Mouse (Mus musculus): ENCODE results near the gene Mrpl9. TPM values are rescaled to one million over a fixed set of nuclear protein-coding genes. Genes with fewer than 3 reads are reported as not detected.
A peak's percentile ranks its signal among the peaks of the same experiment; 100 is the strongest.

The Mrpl9 gene
- 63.2 and 63.9 TPM in 2 replicates for polyA plus RNA-seq (2016; fragmentation: Nextera tagmentation; extraction: Ambion mirVana)

- Histone ChIP-seq H3K9ac (peak within 1 kb of the TSS; percentile 94), H3K9me3 (no peaks in the 10 kb centered on the region), H3K27me3 (no peaks in the 10 kb centered on the region), H3K4me1 (peaks cover 15% of the 10 kb centered on the region), H3K27ac (peak within 1 kb of the TSS; percentile 74), H3K4me2 (peak within 1 kb of the TSS; percentile 93), H3K36me3 (replicated peaks) (peaks cover 36% of the 10 kb centered on the region), H3K4me3 (replicated peaks) (peak within 1 kb of the TSS; percentile 96)
- under 1% methylated on average over 38 of the region's 39 CpGs for WGBS
- peak; percentile 98 for ATAC-seq (ENCODE audit: low FRiP score)
Measured at GRCm38 (mm10) chr3:94442951-94443596, at the start of gene Mrpl9. Mrpl9 (plus strand) TSS chr3:94443318.

GRCm38 (mm10) chr3:94396336-94396735, 46.8 kb upstream of the Mrpl9 start:
- WGBS, result 71% methylated on average over 1 of the region's 1 CpGs

GRCm38 (mm10) chr3:94396851-94397250, 46.3 kb upstream of the Mrpl9 start:
- peaks cover 26% of the 10 kb centered on the region for H3K27me3 ChIP-seq
- H3K4me2 ChIP-seq, result no peak overlapping the region
- H3K36me3 ChIP-seq (replicated peaks), result no peaks in the 10 kb centered on the region
- no peaks in the 10 kb centered on the region for H3K9me3 ChIP-seq
- no peak overlapping the region for H3K27ac ChIP-seq
- H3K9ac ChIP-seq, result no peak overlapping the region
- H3K4me3 ChIP-seq (replicated peaks), result no peak overlapping the region
- H3K4me1 ChIP-seq, result peaks cover 17% of the 10 kb centered on the region
- ATAC-seq (ENCODE audit: low FRiP score), result no peak
- 88% methylated on average over 4 of the region's 4 CpGs for WGBS

More at GRCm38 (mm10) chr3:94396336-94396735, 46.8 kb upstream of the Mrpl9 start:
- H3K9me3 ChIP-seq, result no peaks in the 10 kb centered on the region
- no peak overlapping the region for H3K4me2 ChIP-seq
- ATAC-seq (ENCODE audit: low FRiP score), result no peak
- no peak overlapping the region for H3K9ac ChIP-seq
- peaks cover 26% of the 10 kb centered on the region for H3K27me3 ChIP-seq
- H3K27ac ChIP-seq, result no peak overlapping the region
- H3K36me3 ChIP-seq (replicated peaks), result no peaks in the 10 kb centered on the region
- peaks cover 17% of the 10 kb centered on the region for H3K4me1 ChIP-seq
- no peak overlapping the region for H3K4me3 ChIP-seq (replicated peaks)

GRCm38 (mm10) chr3:94398217-94398616, 44.9 kb upstream of the Mrpl9 start, which contains the start of gene Lingo4:
Lingo4 (plus strand) TSS chr3:94398517.
- no peak for ATAC-seq (ENCODE audit: low FRiP score)
- H3K9me3 ChIP-seq, result no peaks in the 10 kb centered on the region
- 74% methylated on average over 6 of the region's 6 CpGs for WGBS
- no peaks in the 10 kb centered on the region for H3K36me3 ChIP-seq (replicated peaks)
- peaks cover 17% of the 10 kb centered on the region for H3K4me1 ChIP-seq
- H3K27me3 ChIP-seq, result peaks cover 26% of the 10 kb centered on the region
- H3K27ac ChIP-seq, result no peak within 1 kb of the TSS
- H3K4me3 ChIP-seq (replicated peaks), result peak within 1 kb of the TSS; percentile 40
- H3K9ac ChIP-seq, result peak within 1 kb of the TSS; percentile 51
- peak within 1 kb of the TSS; percentile 64 for H3K4me2 ChIP-seq

GRCm38 (mm10) chr3:94398943-94399481, 44.1 kb upstream of the Mrpl9 start:
- H3K27me3 ChIP-seq, result peaks cover 26% of the 10 kb centered on the region
- H3K9me3 ChIP-seq, result no peaks in the 10 kb centered on the region
- no peak overlapping the region for H3K27ac ChIP-seq
- no peaks in the 10 kb centered on the region for H3K36me3 ChIP-seq (replicated peaks)
- peak overlapping the region; percentile 40 for H3K4me3 ChIP-seq (replicated peaks)
- peak overlapping the region; percentile 51 for H3K9ac ChIP-seq
- WGBS, result under 1% methylated on average over 20 of the region's 20 CpGs
- peak; percentile 68; the same call in 1 of the 2 replicates for ATAC-seq (ENCODE audit: low FRiP score)
- H3K4me2 ChIP-seq, result peak overlapping the region; percentile 64
- peaks cover 17% of the 10 kb centered on the region for H3K4me1 ChIP-seq

DNA sequence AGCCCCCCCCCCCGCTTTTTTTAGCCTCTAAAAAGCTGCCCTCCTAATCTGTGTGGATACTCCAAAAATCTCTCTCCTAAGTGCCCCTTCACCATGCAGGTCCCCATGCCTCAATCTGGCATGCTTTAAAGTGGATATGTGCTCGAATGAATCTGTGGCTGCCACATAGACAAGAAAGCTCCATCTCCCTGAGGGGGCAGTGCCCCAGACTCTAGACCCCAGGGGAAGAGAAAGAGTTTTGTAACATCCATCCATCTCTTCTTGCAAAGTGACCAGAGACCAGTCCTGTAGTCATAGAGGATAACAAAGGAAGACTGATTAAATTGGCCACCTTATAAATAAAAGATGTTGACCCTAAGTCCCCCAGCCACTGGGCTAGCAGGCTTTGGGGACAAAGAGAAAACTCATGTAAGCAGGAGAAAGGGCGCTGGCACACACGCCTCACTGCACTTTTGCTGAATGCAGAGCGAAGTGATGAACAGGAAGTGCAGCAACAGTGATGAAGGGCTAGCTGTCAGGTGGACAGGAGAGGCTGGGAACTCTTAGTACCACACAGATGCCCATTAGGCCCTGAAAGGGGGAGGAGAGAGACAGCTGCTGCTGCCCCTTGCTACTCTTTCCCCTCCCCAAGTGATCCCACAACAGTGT, 43.3 kb upstream of the Mrpl9 start:
- peak; percentile 42; the same call in 1 of the 2 replicates for ATAC-seq (ENCODE audit: low FRiP score)

GRCm38 (mm10) chr3:94402451-94402850, 40.7 kb upstream of the Mrpl9 start:
- no peak overlapping the region for H3K4me3 ChIP-seq (replicated peaks)
- H3K27ac ChIP-seq, result no peak overlapping the region
- ATAC-seq (ENCODE audit: low FRiP score), result no peak
- WGBS, result 76% methylated on average over 8 of the region's 8 CpGs
- H3K36me3 ChIP-seq (replicated peaks), result no peaks in the 10 kb centered on the region
- no peak overlapping the region for H3K4me2 ChIP-seq
- peaks cover 26% of the 10 kb centered on the region for H3K4me1 ChIP-seq
- H3K9ac ChIP-seq, result no peak overlapping the region
- no peaks in the 10 kb centered on the region for H3K9me3 ChIP-seq
- peaks cover 23% of the 10 kb centered on the region for H3K27me3 ChIP-seq

More for the DNA sequence above, 43.3 kb upstream of the Mrpl9 start:
- no peak overlapping the region for H3K27ac ChIP-seq
- peaks cover 23% of the 10 kb centered on the region for H3K4me1 ChIP-seq
- peak overlapping the region; percentile 40 for H3K4me3 ChIP-seq (replicated peaks)
- H3K27me3 ChIP-seq, result peaks cover 30% of the 10 kb centered on the region
- peak overlapping the region; percentile 64 for H3K4me2 ChIP-seq
- 21% methylated on average over 5 of the region's 5 CpGs for WGBS
- H3K9me3 ChIP-seq, result no peaks in the 10 kb centered on the region
- peak overlapping the region; percentile 51 for H3K9ac ChIP-seq
- H3K36me3 ChIP-seq (replicated peaks), result no peaks in the 10 kb centered on the region

GRCm38 (mm10) chr3:94404366-94405054, 38.6 kb upstream of the Mrpl9 start:
- 35% methylated on average over 7 of the region's 7 CpGs for WGBS
- H3K9me3 ChIP-seq, result no peaks in the 10 kb centered on the region
- H3K4me3 ChIP-seq (replicated peaks), result no peak overlapping the region
- H3K4me1 ChIP-seq, result peaks cover 17% of the 10 kb centered on the region
- peaks cover 15% of the 10 kb centered on the region; the same call in 1 of the 2 replicates for H3K27me3 ChIP-seq
- no peaks in the 10 kb centered on the region for H3K36me3 ChIP-seq (replicated peaks)
- H3K9ac ChIP-seq, result no peak overlapping the region
- no peak overlapping the region for H3K4me2 ChIP-seq
- no peak overlapping the region for H3K27ac ChIP-seq
- ATAC-seq (ENCODE audit: low FRiP score), result 0 out of 2 replicates have a peak, but pooled peaks have one; percentile 62

- WGBS, result 73% methylated on average over 4 of the region's 4 CpGs
- Histone ChIP-seq H3K4me2 (no peak overlapping the region), H3K4me1 (peaks cover 9% of the 10 kb centered on the region), H3K27ac (no peak overlapping the region), H3K36me3 (replicated peaks) (no peaks in the 10 kb centered on the region), H3K9ac (no peak overlapping the region), H3K4me3 (replicated peaks) (no peak overlapping the region), H3K9me3 (no peaks in the 10 kb centered on the region), H3K27me3 (peaks cover 8% of the 10 kb centered on the region; the same call in 1 of the 2 replicates)
- no peak for ATAC-seq (ENCODE audit: low FRiP score)
Measured at GRCm38 (mm10) chr3:94405561-94405960, 37.6 kb upstream of the Mrpl9 start.

DNA sequence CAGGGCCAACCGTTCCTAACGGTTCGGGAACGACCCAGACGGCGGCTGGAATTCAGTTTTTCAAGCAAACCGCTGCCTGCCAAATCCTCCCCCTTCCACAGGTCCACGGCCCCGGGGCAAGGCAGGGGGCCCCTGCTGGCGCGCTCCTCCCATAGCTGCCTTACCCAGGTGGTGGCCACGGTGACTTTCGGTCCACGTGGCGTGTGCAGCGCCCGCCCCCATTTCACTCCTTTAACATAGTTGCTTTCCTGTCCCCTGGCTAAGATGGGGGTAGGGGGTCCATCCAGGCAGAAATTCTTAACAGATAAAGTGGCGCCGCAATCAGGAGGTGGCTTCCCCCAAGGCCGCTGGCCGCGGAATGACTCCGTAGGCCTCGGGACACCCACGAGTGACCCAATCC, 30.6 kb upstream of the Mrpl9 start:
- peak overlapping the region; percentile 69 for H3K9ac ChIP-seq
- no peaks in the 10 kb centered on the region for H3K27me3 ChIP-seq
- WGBS, result 8% methylated on average over 25 of the region's 25 CpGs
- ATAC-seq (ENCODE audit: low FRiP score), result no peak; the same call in 1 of the 2 replicates
- H3K36me3 ChIP-seq (replicated peaks), result no peaks in the 10 kb centered on the region
- H3K4me3 ChIP-seq (replicated peaks), result peak overlapping the region; percentile 58
- peak overlapping the region; percentile 92 for H3K4me2 ChIP-seq
- peak overlapping the region; percentile 83 for H3K27ac ChIP-seq
- no peaks in the 10 kb centered on the region for H3K9me3 ChIP-seq
- peaks cover 19% of the 10 kb centered on the region for H3K4me1 ChIP-seq

GRCm38 (mm10) chr3:94413031-94413679, 30.0 kb upstream of the Mrpl9 start, which contains the start of gene Tdrkh:
Tdrkh (plus strand) TSS chr3:94413273.
- no peaks in the 10 kb centered on the region for H3K27me3 ChIP-seq
- H3K27ac ChIP-seq, result peak within 1 kb of the TSS; percentile 83
- peaks cover 19% of the 10 kb centered on the region for H3K4me1 ChIP-seq
- peak within 1 kb of the TSS; percentile 58 for H3K4me3 ChIP-seq (replicated peaks)
- peak within 1 kb of the TSS; percentile 69 for H3K9ac ChIP-seq
- 6% methylated on average over 52 of the region's 52 CpGs for WGBS
- no peaks in the 10 kb centered on the region for H3K9me3 ChIP-seq
- H3K4me2 ChIP-seq, result peak within 1 kb of the TSS; percentile 92
- no peaks in the 10 kb centered on the region for H3K36me3 ChIP-seq (replicated peaks)
- ATAC-seq (ENCODE audit: low FRiP score), result peak; percentile 99

Data from forebrain, embryonic 12.5 days (tissue).